Mouse (Mus musculus) neural tube, embryonic 12.5 days (tissue): Measurements from ENCODE around the gene Cfap97d2. TPM values are rescaled to one million over a fixed set of nuclear protein-coding genes. Genes with fewer than 3 reads are reported as not detected.

ENCODE experiments used
- ATAC-seq: fragments of 200-750 bp; cut with Nextera tagmentation; 2 replicates; pipeline ENCODE4 v1.8.0; 2017; ENCODE audit warnings: low read depth, mild to moderate bottlenecking, moderate TSS enrichment, moderate library complexity; ENCODE audit not compliant: low FRiP score
- H3K27ac ChIP-seq: fragments of 300-500 bp; sonication (generic); 2 replicates; pipeline ENCODE4 v1.5.1; 2016
- H3K27me3 ChIP-seq: fragments of 300-500 bp; sonication (generic); replicated peaks from 2 replicates; pipeline ENCODE4 v1.6.1; 2016; ENCODE audit warnings: mild to moderate bottlenecking
- H3K36me3 ChIP-seq: fragments of 300-500 bp; sonication (generic); 2 replicates; pipeline ENCODE4 v1.6.1; 2016; ENCODE audit warnings: mild to moderate bottlenecking
- H3K4me1 ChIP-seq: fragments of 300-500 bp; sonication (generic); 2 replicates; pipeline ENCODE4 v1.6.1; 2016
- H3K4me2 ChIP-seq: fragments of 300-500 bp; sonication (generic); replicated peaks from 2 replicates; pipeline ENCODE4 v1.6.1; 2016; ENCODE audit warnings: mild to moderate bottlenecking
- H3K4me3 ChIP-seq: fragments of 300-500 bp; sonication (generic); 2 replicates; pipeline ENCODE4 v1.5.1; 2016
- H3K9ac ChIP-seq: fragments of 300-500 bp; sonication (generic); 2 replicates; pipeline ENCODE4 v1.6.1; 2016; ENCODE audit warnings: mild to moderate bottlenecking
- H3K9me3 ChIP-seq: fragments of 300-500 bp; sonication (generic); 2 replicates; pipeline ENCODE4 v1.6.1; 2016; ENCODE audit warnings: mild to moderate bottlenecking
- WGBS: fragments of 180-500 bp; shearing (Covaris S2); methylation state at CpG from one replicate; pipeline ENCODE4 v1.1.7; 2016; 5-methylcytosine and 5-hydroxymethylcytosine counted together
- polyA plus RNA-seq: library from polyadenylated mRNA; unstranded; fragments of >200 nt; fragmentation: Nextera tagmentation; extraction: Ambion mirVana; gene quantifications from 2 replicates; pipeline ENCODE4 v1.2.1, GENCODE M21; 2016

Gene Cfap97d2
- polyA plus RNA-seq, 1 experiment from 2014 or later = 1.2 TPM

GRCm38 (mm10) chr8:13689331-13689730, 16.4 kb upstream of the Cfap97d2 start:
- Histone ChIP-seq H3K36me3 (no peaks in the 10 kb centered on the region), H3K9ac (no peak overlapping the region), H3K9me3 (no peaks in the 10 kb centered on the region), H3K4me2 (no peak overlapping the region), H3K27me3 (no peaks in the 10 kb centered on the region), H3K4me1 (peaks cover 10% of the 10 kb centered on the region), H3K27ac (no peak overlapping the region), H3K4me3 (no peak overlapping the region)
- ATAC-seq = no peak
- 89% methylated on average over 5 of the region's 5 CpGs for WGBS

DNA sequence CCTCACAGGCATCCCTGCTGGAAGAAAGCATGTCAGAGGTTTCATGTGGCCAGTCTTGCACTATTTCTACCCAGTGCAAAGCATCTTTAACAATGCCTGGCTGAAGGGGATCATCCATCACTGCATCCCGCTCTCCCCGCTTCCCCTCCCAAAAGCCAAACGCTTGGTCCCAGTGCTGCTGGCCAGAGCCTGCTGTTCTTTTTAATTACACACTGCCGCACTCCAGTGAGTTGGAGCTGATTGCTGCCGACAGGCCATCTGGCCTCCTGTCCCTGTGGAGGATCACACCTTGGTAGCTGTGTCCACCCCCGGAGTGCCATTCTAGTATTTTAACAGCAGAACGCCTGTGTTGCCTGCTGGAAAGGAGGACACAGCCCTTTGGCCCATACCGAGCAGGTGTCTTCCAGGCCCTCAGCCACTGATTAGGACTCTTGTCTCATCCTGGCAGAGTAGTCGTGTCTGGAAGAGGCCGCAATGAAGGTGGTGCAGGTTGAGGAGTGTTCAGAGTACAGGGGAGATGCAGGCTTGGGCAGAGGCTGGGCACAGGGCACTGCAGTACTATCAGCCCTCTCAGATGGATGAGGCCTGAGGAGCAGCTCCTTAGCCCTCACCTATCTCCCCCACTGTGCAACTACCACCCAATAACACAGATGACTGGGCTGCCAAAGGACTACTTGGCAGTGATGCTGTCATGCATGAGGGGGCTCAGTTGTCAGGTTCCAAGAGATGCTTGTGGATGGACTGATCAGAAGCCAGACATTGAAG, 13.2 kb upstream of the Cfap97d2 start:
- Histone ChIP-seq H3K4me3 (no peak overlapping the region), H3K9ac (no peak overlapping the region), H3K36me3 (no peaks in the 10 kb centered on the region), H3K4me1 (peaks cover 10% of the 10 kb centered on the region), H3K9me3 (no peaks in the 10 kb centered on the region), H3K4me2 (no peak overlapping the region), H3K27ac (0 out of 2 replicates have a peak overlapping the region, but pooled peaks have one; percentile 20), H3K27me3 (no peaks in the 10 kb centered on the region)
- WGBS = 37% methylated on average over 10 of the region's 10 CpGs
- ATAC-seq = peak; percentile 56

GRCm38 (mm10) chr8:13694735-13695134, 11.0 kb upstream of the Cfap97d2 start:
- no peak for ATAC-seq
- 60% methylated on average over 12 of the region's 12 CpGs for WGBS
- Histone ChIP-seq H3K9me3 (no peaks in the 10 kb centered on the region), H3K27ac (no peak overlapping the region), H3K4me3 (no peak overlapping the region), H3K4me2 (no peak overlapping the region), H3K36me3 (no peaks in the 10 kb centered on the region), H3K4me1 (peaks cover 7% of the 10 kb centered on the region), H3K27me3 (no peaks in the 10 kb centered on the region), H3K9ac (no peak overlapping the region)

GRCm38 (mm10) chr8:13695203-13695867, 10.4 kb upstream of the Cfap97d2 start:
- Histone ChIP-seq H3K36me3 (no peaks in the 10 kb centered on the region), H3K27me3 (no peaks in the 10 kb centered on the region), H3K4me2 (no peak overlapping the region), H3K4me3 (no peak overlapping the region), H3K27ac (no peak overlapping the region), H3K4me1 (peaks cover 7% of the 10 kb centered on the region), H3K9me3 (no peaks in the 10 kb centered on the region), H3K9ac (no peak overlapping the region)
- 92% methylated on average over 10 of the region's 10 CpGs for WGBS
- ATAC-seq = no peak

DNA sequence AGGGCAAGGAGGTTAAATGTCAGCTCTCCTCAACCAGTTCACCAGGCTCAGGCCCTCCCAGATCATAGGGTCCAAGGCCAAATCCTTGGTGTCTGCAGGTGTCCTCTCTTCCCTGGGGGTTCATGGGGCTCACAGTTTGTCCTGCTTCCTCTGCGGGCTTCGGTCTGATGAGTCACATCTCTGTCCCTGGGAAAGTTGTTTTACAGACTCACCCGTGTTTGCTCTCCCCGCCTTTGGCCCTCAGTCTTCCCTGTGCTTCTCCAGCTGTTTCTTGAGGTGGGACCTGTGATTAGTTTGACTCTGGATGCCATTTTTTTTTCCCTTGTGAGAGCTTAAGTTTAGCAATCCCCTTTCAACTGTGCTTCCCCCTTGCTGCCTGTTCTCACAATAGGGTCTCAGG, 9.5 kb upstream of the Cfap97d2 start:
- no peak for ATAC-seq
- no peak overlapping the region for H3K9ac ChIP-seq
- H3K4me3 ChIP-seq = no peak overlapping the region
- H3K4me1 ChIP-seq = peaks cover 7% of the 10 kb centered on the region
- H3K36me3 ChIP-seq = no peaks in the 10 kb centered on the region
- no peaks in the 10 kb centered on the region for H3K27me3 ChIP-seq
- no peak overlapping the region for H3K4me2 ChIP-seq
- 82% methylated on average over 4 of the region's 4 CpGs for WGBS
- no peak overlapping the region for H3K27ac ChIP-seq
- H3K9me3 ChIP-seq = no peaks in the 10 kb centered on the region

- H3K4me1 ChIP-seq = peaks cover 6% of the 10 kb centered on the region
- no peaks in the 10 kb centered on the region for H3K36me3 ChIP-seq
- no peaks in the 10 kb centered on the region for H3K9me3 ChIP-seq
- H3K9ac ChIP-seq = no peak overlapping the region
- H3K4me3 ChIP-seq = no peak overlapping the region
- no peaks in the 10 kb centered on the region for H3K27me3 ChIP-seq
- H3K27ac ChIP-seq = no peak overlapping the region
- ATAC-seq = no peak
- H3K4me2 ChIP-seq = no peak overlapping the region
- WGBS = 83% methylated on average over 8 of the region's 8 CpGs
These were observed 8.5 kb upstream of the Cfap97d2 start for GRCm38 (mm10) chr8:13697196-13697595.

GRCm38 (mm10) chr8:13697681-13698080, 8.0 kb upstream of the Cfap97d2 start:
- Histone ChIP-seq H3K36me3 (no peaks in the 10 kb centered on the region), H3K27me3 (no peaks in the 10 kb centered on the region), H3K27ac (no peak overlapping the region), H3K4me3 (no peak overlapping the region), H3K4me2 (no peak overlapping the region), H3K9ac (no peak overlapping the region), H3K9me3 (no peaks in the 10 kb centered on the region), H3K4me1 (peaks cover 2% of the 10 kb centered on the region)
- ATAC-seq = no peak
- WGBS = 89% methylated on average over 8 of the region's 8 CpGs

GRCm38 (mm10) chr8:13698281-13698680, 7.4 kb upstream of the Cfap97d2 start:
- no peak overlapping the region for H3K9ac ChIP-seq
- no peaks in the 10 kb centered on the region for H3K9me3 ChIP-seq
- no peaks in the 10 kb centered on the region for H3K27me3 ChIP-seq
- H3K27ac ChIP-seq = no peak overlapping the region
- no peaks in the 10 kb centered on the region for H3K36me3 ChIP-seq
- no peak overlapping the region for H3K4me3 ChIP-seq
- H3K4me1 ChIP-seq = no peaks in the 10 kb centered on the region; the same call in none of the 2 replicates
- H3K4me2 ChIP-seq = no peak overlapping the region
- 90% methylated on average over 3 of the region's 3 CpGs for WGBS
- ATAC-seq = no peak

GRCm38 (mm10) chr8:13699323-13699949, 6.3 kb upstream of the Cfap97d2 start:
- WGBS = 81% methylated on average over 5 of the region's 5 CpGs
- no peak overlapping the region for H3K4me2 ChIP-seq

GRCm38 (mm10) chr8:13702755-13703154, 2.9 kb upstream of the Cfap97d2 start:
- H3K4me2 ChIP-seq = no peak overlapping the region
- no peaks in the 10 kb centered on the region for H3K9me3 ChIP-seq
- no peak overlapping the region for H3K27ac ChIP-seq
- H3K4me1 ChIP-seq = peaks cover 8% of the 10 kb centered on the region
- no peaks in the 10 kb centered on the region for H3K36me3 ChIP-seq
- WGBS = 66% methylated on average over 4 of the region's 4 CpGs
- no peaks in the 10 kb centered on the region for H3K27me3 ChIP-seq
- H3K9ac ChIP-seq = no peak overlapping the region
- ATAC-seq = no peak
- H3K4me3 ChIP-seq = no peak overlapping the region

More at GRCm38 (mm10) chr8:13699323-13699949, 6.3 kb upstream of the Cfap97d2 start:
- Histone ChIP-seq H3K9ac (no peak overlapping the region), H3K36me3 (no peaks in the 10 kb centered on the region), H3K9me3 (no peaks in the 10 kb centered on the region), H3K4me1 (no peaks in the 10 kb centered on the region; the same call in none of the 2 replicates), H3K27ac (no peak overlapping the region), H3K4me3 (no peak overlapping the region), H3K27me3 (no peaks in the 10 kb centered on the region)
- ATAC-seq = no peak

DNA sequence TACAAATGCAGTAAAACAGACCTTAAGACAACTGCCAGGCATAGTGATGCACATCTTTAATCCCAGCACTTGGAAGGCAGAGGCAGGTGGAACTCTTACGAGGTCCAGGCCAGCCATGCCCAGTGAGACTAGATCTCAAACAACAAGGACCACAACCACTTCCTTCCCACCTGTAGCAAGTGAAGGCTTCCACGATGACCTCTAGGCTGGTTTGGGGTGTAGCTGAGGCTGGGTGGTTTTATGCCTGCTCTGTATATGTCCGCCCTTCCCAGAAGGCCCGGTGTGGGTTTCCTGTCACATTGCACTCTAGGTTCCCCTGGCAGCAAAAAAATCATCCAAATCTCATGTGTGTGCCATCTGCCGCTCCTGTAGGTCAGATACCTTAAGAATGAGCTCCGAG, 1.9 kb upstream of the Cfap97d2 start:
- Histone ChIP-seq H3K4me1 (peaks cover 8% of the 10 kb centered on the region), H3K27ac (no peak overlapping the region), H3K4me3 (no peak overlapping the region), H3K9ac (no peak overlapping the region), H3K4me2 (no peak overlapping the region), H3K36me3 (no peaks in the 10 kb centered on the region), H3K9me3 (no peaks in the 10 kb centered on the region), H3K27me3 (no peaks in the 10 kb centered on the region)
- no peak for ATAC-seq
- WGBS = 92% methylated on average over 6 of the region's 6 CpGs

DNA sequence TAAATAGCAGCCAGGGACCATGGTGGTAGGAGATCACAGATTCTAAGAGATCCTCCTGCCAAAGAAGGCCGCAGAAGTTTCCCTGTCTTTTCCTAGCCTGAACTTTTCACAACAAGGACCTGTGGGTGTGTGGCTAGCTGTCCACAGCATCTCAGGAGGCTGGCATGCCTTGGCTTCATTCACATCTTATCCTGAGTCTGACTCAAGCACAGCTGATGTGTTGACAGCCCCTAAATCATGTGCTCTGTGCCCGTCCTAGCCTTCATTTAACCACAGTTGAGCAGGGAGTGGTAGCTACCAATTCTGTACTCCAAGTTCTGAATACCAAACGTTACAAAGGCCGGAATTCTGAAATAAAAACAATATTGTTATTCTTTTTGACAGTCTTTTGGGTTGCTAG, 1.4 kb upstream of the Cfap97d2 start:
- peaks cover 8% of the 10 kb centered on the region for H3K4me1 ChIP-seq
- ATAC-seq = no peak
- H3K27me3 ChIP-seq = no peaks in the 10 kb centered on the region
- no peak overlapping the region for H3K9ac ChIP-seq
- H3K4me3 ChIP-seq = no peak overlapping the region
- no peak overlapping the region for H3K27ac ChIP-seq
- H3K36me3 ChIP-seq = no peaks in the 10 kb centered on the region
- no peak overlapping the region for H3K4me2 ChIP-seq
- WGBS = 84% methylated on average over 4 of the region's 4 CpGs
- 0 out of 2 replicates have a peak, but pooled peaks cover under 1% of the 10 kb centered on the region for H3K9me3 ChIP-seq
